Mouse (Mus musculus) mouse trophoblast stem cell (cell line): ENCODE results near the gene Spata31d1b.
"Not testable (repeated sequence)": the region's sequence is repeated elsewhere in the genome, so short reads cannot be mapped to it uniquely, and the experiment has no call there.

ENCODE experiments used
- in situ Hi-C, 2 experiments: fragments of 300-500 bp; cut with MseI, MboI; formaldehyde crosslinking; loops; 2 replicates in 1 of 2; 3 replicates in 1 of 2; pipeline ENCODE4 v1.15.1; 2025

Spata31d1b gene

DNA sequence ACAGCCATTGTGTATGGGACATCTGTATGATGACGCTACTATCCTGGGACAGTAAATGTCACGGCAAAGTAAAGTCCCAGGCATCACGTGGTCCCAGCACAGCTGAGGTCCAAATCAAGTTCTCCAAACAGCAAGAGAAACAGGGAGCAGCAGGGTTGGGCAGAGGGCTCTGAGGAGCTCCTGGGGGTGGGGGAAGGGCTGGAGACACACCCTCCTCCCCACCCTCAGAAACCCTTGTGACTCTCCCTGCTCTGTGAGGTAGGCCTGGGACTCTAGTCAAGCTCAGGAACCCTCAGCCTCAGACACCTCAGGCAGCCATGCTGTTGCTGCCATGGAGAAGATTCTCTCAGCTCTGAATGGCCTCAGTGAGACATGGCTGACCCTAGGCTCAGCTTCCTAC is at the start of gene Spata31d1b:
Gene Spata31d1b, plus strand, starts transcription at position 301 of the 400 bp plus-strand sequence.
- in situ Hi-C loops = not testable (repeated sequence)

GRCm38 (mm10) chr13:59663939-59664712 is 48.0 kb upstream of the Spata31d1b start:
- in situ Hi-C loops = no loop called here

GRCm38 (mm10) chr13:59667763-59668162 is 44.3 kb upstream of the Spata31d1b start:
- in situ Hi-C loops = no loop called here

DNA sequence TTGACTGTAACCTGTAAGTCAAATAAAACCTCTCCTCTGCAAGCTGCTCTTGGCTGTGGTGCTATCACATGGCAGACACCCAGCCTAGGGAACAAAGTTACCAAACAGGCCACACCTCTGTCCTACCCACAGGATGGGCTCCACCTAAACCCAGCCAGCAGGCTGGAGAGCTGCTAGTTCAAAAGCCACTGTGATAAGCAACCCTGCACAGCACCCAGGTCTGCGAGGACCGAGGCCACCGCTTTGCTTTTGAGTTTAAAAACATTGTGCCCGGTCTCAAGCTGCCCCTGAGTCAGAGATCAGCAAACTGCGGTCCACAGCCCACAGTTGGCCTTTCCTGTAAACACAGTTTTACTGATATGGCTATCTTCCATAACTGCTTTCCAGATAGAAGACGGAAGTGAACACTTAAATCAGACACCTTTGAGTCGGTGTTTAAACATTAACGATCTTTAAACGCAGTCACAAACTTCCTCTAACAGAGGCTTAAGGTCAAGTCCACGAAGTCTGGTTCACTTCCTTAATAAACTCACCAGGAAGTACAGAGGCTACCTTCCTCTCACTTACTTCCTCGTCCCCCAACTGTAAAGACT is 43.5 kb upstream of the Spata31d1b start:
- in situ Hi-C loops = no loop called here

GRCm38 (mm10) chr13:59669946-59670345 is 42.1 kb upstream of the Spata31d1b start:
- in situ Hi-C loops = no loop called here

- in situ Hi-C loops = no loop called here
Observed at GRCm38 (mm10) chr13:59671521-59671920, 40.6 kb upstream of the Spata31d1b start.

GRCm38 (mm10) chr13:59672248-59672647 is 39.8 kb upstream of the Spata31d1b start:
- in situ Hi-C loops = no loop called here

GRCm38 (mm10) chr13:59673597-59673996 is 38.5 kb upstream of the Spata31d1b start:
- in situ Hi-C loops = no loop called here

DNA sequence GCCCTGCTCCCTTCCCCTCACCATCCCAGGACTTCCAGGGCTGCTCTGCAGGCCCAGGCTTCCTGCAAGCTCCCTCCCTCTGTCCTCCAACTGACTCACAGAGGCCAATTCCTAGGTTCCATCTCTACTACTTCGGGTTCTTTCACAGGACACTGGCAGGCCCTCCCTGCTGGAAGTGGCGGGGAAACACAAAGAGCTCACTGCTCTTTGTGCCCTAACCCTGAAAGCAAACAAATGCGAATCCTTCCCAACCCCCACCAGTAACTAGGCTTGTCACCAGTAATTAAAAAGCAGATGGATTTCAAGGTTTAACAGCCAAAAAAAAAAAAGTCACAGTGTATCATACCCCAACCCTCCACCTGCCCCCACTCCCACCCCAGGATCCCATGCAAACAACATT is 37.9 kb upstream of the Spata31d1b start:
- in situ Hi-C loops = no loop called here

DNA sequence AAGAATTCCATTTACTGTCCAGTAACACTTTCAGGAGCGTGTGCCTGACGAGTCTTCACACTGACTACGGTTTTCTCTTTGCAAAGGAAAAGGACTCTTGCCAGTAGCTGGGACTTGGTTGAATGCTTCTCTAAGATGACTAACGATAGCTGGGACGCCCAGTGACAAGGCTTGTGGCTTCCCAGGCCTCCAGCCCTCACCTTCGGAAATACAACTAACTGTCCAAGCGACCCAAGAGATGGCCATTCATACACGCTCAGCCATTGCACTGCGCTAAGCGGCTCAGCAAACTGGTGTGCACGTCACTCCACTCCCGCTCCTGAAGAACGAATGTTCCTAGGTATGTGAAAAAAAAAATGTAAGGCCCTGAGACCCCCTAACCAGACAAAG is 37.3 kb upstream of the Spata31d1b start:
- in situ Hi-C loops = no loop called here

DNA sequence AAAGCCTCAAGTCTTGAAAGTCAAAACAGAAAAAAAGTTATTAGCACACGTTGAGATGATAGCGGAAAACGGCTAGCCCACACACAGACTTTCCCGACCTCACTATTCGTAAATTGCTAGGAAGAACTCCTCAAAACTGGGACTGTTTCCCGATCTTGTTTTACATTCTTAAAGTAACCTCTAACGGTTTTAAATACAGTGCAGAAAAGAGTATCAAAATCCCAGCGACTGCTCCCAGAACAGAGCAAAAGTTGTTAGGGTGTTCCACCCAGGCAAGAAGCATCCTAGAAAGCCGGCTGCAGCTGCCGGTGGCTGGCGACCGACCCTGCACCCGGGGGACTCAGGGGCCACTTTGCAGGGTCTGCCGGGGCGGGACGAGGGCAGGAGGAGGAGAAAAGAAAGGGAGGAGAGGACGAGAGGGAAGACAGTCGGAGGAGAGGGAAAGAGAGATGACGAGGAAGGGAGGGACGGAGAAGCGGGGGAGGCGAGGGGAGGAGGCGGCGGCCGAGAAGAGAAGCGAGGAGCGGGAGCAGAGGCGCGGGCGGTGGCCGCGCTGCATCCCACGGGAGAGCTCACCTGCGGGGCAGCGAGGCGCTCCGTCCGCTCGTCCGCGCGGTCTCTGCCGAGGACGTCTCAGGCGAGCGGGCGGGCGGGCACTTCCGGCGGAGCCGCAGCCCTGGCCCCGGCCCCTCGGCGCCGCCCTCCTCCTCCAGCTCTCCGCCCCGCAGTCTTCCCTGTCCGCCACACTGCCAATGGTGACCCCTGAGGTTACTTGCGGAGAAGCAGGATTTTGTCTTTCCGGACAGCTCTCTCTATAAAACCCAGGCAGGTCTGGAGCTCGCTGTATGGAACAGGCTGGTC is 36.7 kb upstream of the Spata31d1b start, which contains the start of gene Golm1:
Gene Golm1, minus strand, starts transcription at position 661 of the 861 bp plus-strand sequence.
- in situ Hi-C loops = no loop called here

- in situ Hi-C loops = no loop called here
Observed at GRCm38 (mm10) chr13:59676316-59677229, 35.5 kb upstream of the Spata31d1b start.

DNA sequence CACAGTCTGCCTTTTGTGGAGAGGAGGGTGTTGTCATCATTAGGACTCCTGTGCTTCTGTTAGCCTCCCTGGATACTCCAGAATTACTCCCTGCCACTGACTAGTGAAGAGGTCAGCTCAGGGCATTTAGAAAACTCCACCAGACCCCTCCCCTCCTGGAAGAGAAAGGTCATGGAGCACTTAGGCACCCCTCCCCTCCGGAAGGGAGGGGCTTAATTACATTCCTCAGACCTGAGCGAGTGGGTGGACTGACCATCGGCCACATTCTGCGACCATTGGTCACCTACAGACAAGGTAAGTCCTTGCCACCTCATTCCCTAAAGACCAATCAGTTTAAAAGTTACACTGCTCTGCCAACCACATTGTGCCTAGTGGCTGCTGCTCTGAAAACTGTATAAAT is 32.8 kb upstream of the Spata31d1b start:
- in situ Hi-C loops = no loop called here

GRCm38 (mm10) chr13:59679908-59680307 is 32.2 kb upstream of the Spata31d1b start:
- in situ Hi-C loops = no loop called here

- in situ Hi-C loops = no loop called here
Observed at GRCm38 (mm10) chr13:59682629-59683028, 29.5 kb upstream of the Spata31d1b start.

- in situ Hi-C loops = no loop called here
Observed at GRCm38 (mm10) chr13:59685236-59685635, 26.8 kb upstream of the Spata31d1b start.

DNA sequence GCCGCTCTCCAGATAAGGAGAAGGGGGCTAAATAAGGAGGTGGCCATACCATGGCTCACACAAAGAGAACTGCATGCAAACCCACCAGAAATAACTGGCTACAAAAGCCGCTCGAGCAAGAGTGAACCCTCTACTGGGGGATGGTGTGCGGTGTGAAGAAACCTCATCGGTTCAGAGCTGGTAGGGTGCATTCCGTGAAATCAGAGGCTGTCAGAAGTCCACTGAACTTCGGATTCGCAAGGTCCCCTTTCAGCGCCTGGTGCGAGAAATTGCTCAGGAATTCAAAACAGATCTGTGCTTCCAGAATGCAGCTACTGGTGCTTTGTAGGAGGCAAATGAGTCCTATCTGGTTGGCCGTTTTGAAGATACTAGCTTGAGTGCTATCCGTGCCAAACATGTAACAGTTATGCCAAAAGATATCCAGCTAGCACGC is 23.7 kb upstream of the Spata31d1b start:
- in situ Hi-C loops = no loop called here

- in situ Hi-C loops = no loop called here
Observed at GRCm38 (mm10) chr13:59689313-59689712, 22.8 kb upstream of the Spata31d1b start.

GRCm38 (mm10) chr13:59689843-59690242 is 22.2 kb upstream of the Spata31d1b start:
- in situ Hi-C loops = no loop called here

GRCm38 (mm10) chr13:59690576-59690975 is 21.5 kb upstream of the Spata31d1b start:
- in situ Hi-C loops = no loop called here

DNA sequence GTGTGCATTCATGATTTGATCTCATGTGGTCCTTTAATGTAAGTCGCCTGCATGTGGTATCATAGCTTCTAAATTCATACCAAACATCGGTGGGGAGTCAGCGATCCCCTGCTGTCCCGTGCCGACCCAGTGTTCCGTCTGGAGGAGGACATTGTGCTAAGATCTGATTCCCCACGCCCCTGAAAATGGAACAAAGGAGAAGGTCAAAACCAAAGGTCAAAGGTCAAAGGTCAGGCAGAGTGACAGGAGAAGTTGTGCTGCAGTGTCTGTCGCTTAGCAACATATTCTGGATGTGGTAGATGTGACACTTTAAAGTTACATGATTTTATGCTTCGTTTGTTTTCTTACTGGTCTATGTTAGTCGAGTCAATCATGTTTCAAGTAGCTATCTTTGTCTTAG is 20.6 kb upstream of the Spata31d1b start:
- in situ Hi-C loops = no loop called here
